Mouse (Mus musculus) stomach, embryonic 14.5 days (tissue): ENCODE data around the gene 1110051M20Rik. TPM values are rescaled to one million over a fixed set of nuclear protein-coding genes. Genes with fewer than 3 reads are reported as not detected.

Source experiments
- ATAC-seq: fragments of 200-750 bp; cut with Nextera tagmentation; 2 replicates; pipeline ENCODE4 v1.8.0; 2017; ENCODE audit warnings: low read depth, moderate TSS enrichment; ENCODE audit not compliant: insufficient number of reproducible peaks, insufficient read depth, low FRiP score
- H3K27ac ChIP-seq: fragments of 300-500 bp; sonication (generic); 2 replicates; pipeline ENCODE4 v1.5.1; 2014; ENCODE audit warnings: mild to moderate bottlenecking, low read length, moderate library complexity, mixed read lengths
- H3K27me3 ChIP-seq: fragments of 300-500 bp; sonication (generic); 2 replicates; pipeline ENCODE4 v1.6.1; 2014; ENCODE audit warnings: low read length, control low read depth, mixed read lengths; ENCODE audit not compliant: control insufficient read depth, insufficient read depth
- H3K36me3 ChIP-seq: fragments of 300-500 bp; sonication (generic); 2 replicates; pipeline ENCODE4 v1.6.1; 2014; ENCODE audit warnings: mild to moderate bottlenecking, control low read depth, low read length, moderate library complexity, mixed read lengths; ENCODE audit not compliant: control insufficient read depth, insufficient read depth
- H3K4me1 ChIP-seq: fragments of 300-500 bp; sonication (generic); 2 replicates; pipeline ENCODE4 v1.6.1; 2014; ENCODE audit warnings: low read length, control low read depth, mixed read lengths; ENCODE audit not compliant: control insufficient read depth, insufficient read depth
- H3K4me2 ChIP-seq: fragments of 300-500 bp; sonication (generic); replicated peaks from 2 replicates; pipeline ENCODE4 v1.6.1; 2014; ENCODE audit warnings: low read depth, low read length, control low read depth
- H3K4me3 ChIP-seq: fragments of 300-500 bp; sonication (generic); 2 replicates; pipeline ENCODE4 v1.5.1; 2014; ENCODE audit warnings: low read depth, low read length, control low read depth
- H3K9ac ChIP-seq: fragments of 300-500 bp; sonication (generic); replicated peaks from 2 replicates; pipeline ENCODE4 v1.6.1; 2014; ENCODE audit warnings: low read depth, mild to moderate bottlenecking, control low read depth, low read length, moderate library complexity, mixed read lengths
- H3K9me3 ChIP-seq: fragments of 300-500 bp; sonication (generic); 2 replicates; pipeline ENCODE4 v1.6.1; 2016; ENCODE audit warnings: low read depth, low read length, control low read depth; ENCODE audit not compliant: control insufficient read depth
- WGBS: fragments of 180-500 bp; shearing (Covaris S2); extraction: QIAGEN DNeasy Blood & Tissue Kit; methylation state at CpG from one replicate; pipeline ENCODE4 v1.1.7; 2014; 5-methylcytosine and 5-hydroxymethylcytosine counted together
- polyA plus RNA-seq: library from polyadenylated mRNA; unstranded; fragments of >200 nt; fragmentation: Nextera tagmentation; extraction: Ambion mirVana; gene quantifications from 2 replicates; pipeline ENCODE4 v1.2.1, GENCODE M21; 2014

1110051M20Rik gene
- polyA plus RNA-seq, 1 experiment from 2014 or later: 67.1 TPM

GRCm38 (mm10) chr2:91348936-91349335 is 95.6 kb downstream of the 1110051M20Rik start:
- peak overlapping the region; percentile 30; the same call in 1 of the 2 replicates for H3K27ac ChIP-seq
- ATAC-seq: no peak
- H3K4me1 ChIP-seq: peaks cover 5% of the 10 kb centered on the region; the same call in 1 of the 2 replicates

GRCm38 (mm10) chr2:91345644-91346043 is 98.9 kb downstream of the 1110051M20Rik start:
- ATAC-seq: no peak
- H3K27ac ChIP-seq: no peak overlapping the region
- WGBS: 96% methylated on average over 1 of the region's 1 CpGs
- peaks cover 5% of the 10 kb centered on the region; the same call in 1 of the 2 replicates for H3K4me1 ChIP-seq
- H3K4me3 ChIP-seq: no peak overlapping the region
- no peaks in the 10 kb centered on the region for H3K36me3 ChIP-seq
- H3K9ac ChIP-seq: no peak overlapping the region
- H3K27me3 ChIP-seq: no peaks in the 10 kb centered on the region
- H3K4me2 ChIP-seq: no peak overlapping the region
- H3K9me3 ChIP-seq: peaks cover 3% of the 10 kb centered on the region; the same call in 1 of the 2 replicates

More at GRCm38 (mm10) chr2:91348936-91349335, 95.6 kb downstream of the 1110051M20Rik start:
- H3K9ac ChIP-seq: no peak overlapping the region
- H3K4me2 ChIP-seq: no peak overlapping the region
- no peaks in the 10 kb centered on the region for H3K27me3 ChIP-seq
- H3K4me3 ChIP-seq: no peak overlapping the region
- H3K36me3 ChIP-seq: no peaks in the 10 kb centered on the region
- WGBS: 77% methylated on average over 4 of the region's 4 CpGs
- peaks cover 2% of the 10 kb centered on the region; the same call in 1 of the 2 replicates for H3K9me3 ChIP-seq

DNA sequence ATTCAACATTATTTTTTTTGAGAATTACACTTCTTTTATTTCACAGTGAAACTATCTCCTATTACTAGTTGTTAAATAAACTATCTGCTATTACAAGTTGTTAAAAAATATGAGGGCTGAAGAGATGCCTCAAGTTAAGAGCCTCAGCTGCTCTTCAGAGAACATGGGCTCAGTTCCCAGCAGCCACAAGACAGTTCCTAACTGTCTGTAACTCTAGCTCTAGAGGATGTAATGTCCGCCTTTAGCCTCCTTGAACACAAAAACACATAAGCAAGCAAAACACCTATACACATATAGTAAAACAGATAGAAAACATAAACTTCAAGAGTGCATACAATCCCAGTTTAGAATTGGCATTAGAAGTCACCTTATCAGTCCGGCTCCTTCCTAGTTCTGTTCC is 104.9 kb downstream of the 1110051M20Rik start:
- H3K27ac ChIP-seq: no peak overlapping the region
- H3K9ac ChIP-seq: no peak overlapping the region
- H3K27me3 ChIP-seq: no peaks in the 10 kb centered on the region
- H3K9me3 ChIP-seq: peaks cover 3% of the 10 kb centered on the region; the same call in 1 of the 2 replicates
- no peak overlapping the region for H3K4me3 ChIP-seq
- no peak overlapping the region for H3K4me2 ChIP-seq
- ATAC-seq: no peak
- no peaks in the 10 kb centered on the region for H3K4me1 ChIP-seq
- WGBS: 94% methylated on average over 2 of the region's 2 CpGs
- H3K36me3 ChIP-seq: no peaks in the 10 kb centered on the region

DNA sequence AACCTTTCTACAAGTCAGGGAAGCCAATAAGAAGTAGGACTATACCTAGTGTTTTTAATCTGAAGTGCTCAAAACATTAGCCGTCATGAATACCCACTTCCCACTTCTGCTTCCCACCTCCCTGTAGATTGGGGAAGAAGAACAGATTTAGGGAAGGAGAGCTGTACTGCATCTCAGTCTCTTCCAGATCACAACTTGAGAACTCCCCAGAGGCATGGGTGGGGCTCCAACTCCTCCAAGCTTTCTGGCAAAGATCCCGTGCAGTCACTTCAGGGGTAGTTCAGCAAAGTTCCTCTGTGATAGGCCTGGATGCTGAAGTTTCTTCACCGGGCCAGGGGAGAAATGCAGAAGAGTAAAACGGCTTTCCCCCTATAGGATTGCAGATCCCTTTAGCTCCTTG is 109.4 kb downstream of the 1110051M20Rik start:
- Histone ChIP-seq H3K4me1 (no peaks in the 10 kb centered on the region), H3K4me2 (no peak overlapping the region), H3K27ac (no peak overlapping the region), H3K36me3 (no peaks in the 10 kb centered on the region), H3K4me3 (no peak overlapping the region), H3K27me3 (no peaks in the 10 kb centered on the region), H3K9me3 (no peaks in the 10 kb centered on the region), H3K9ac (no peak overlapping the region)
- 71% methylated on average over 4 of the region's 4 CpGs for WGBS
- ATAC-seq: no peak

DNA sequence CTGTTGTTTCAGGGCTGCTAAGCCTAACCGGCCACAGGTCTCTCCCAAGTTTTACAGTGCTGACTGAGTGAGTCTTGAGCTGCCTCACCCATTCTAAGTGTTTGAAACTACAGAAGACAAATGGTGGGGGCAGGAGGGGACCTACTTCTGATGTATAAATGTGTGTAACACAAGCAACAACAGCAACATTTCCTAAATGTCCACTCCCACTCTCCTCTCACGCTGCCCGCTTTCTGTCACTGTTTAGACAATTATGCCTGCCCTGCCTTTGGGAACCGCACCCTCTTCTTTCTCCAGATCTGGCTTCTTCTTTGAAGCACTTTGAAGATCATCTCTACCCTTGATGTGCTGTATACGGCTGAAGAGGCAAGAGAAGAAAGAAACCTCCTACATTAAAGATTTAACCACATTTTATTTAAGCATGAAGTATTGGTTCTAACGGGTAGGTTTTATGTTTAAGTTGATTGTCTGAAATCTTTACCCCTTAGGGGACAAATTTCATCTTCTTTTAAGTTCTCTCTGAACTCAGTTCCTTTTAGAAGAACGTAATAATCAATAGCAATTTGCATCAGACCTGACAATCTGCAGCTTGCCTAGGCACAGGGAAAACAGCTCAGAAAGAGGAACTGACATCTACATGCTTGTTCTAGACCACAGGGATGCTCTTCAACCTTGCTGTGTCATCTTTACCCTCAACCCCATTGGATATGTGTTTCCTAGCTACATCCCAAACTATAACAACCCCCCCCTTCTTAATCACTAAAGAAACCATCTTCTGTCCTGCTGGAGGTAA is 113.3 kb downstream of the 1110051M20Rik start:
- Histone ChIP-seq H3K36me3 (no peaks in the 10 kb centered on the region), H3K9me3 (no peaks in the 10 kb centered on the region), H3K27me3 (no peaks in the 10 kb centered on the region), H3K4me3 (no peak overlapping the region), H3K4me1 (peaks cover 5% of the 10 kb centered on the region; the same call in 1 of the 2 replicates), H3K4me2 (no peak overlapping the region), H3K27ac (no peak overlapping the region), H3K9ac (no peak overlapping the region)
- 69% methylated on average over 7 of the region's 7 CpGs for WGBS
- ATAC-seq: no peak

DNA sequence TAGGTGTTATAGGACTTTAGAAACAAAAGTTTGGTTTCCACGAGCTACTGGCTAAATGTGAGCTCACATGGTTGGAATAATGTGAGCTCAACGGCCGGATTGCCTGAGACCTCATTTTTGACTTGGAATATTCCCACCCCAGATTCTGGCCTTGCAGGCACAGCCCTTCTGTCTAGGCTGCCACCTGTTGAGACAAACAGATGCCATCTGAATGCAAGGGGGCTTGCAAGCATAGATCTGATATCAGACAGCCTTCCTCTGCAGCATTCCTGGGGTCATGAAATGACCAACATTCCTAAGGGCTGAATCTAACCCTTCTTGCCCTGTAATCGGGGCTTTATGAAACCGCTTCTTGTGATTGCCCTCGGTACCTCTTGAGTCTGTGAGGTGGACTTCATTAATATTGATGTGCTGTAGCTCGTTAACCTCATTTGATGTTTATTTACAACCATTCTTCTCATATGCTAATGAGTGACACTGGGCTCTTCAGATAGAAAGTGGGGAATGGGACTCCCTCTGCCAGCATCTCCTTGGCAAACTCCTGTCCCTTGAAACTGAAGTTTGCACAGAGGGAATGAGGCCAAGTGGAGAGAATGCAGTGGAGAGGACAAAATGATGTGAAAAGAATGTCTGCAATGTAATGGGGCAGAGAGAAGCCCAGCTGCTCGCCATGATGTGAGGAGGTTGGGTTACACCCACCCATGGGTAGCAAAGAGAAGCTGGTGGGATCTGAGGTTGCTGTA is 114.3 kb downstream of the 1110051M20Rik start:
- Histone ChIP-seq H3K36me3 (no peaks in the 10 kb centered on the region), H3K4me1 (peaks cover 5% of the 10 kb centered on the region; the same call in 1 of the 2 replicates), H3K27ac (no peak overlapping the region), H3K4me2 (no peak overlapping the region), H3K9ac (no peak overlapping the region), H3K9me3 (no peaks in the 10 kb centered on the region), H3K4me3 (no peak overlapping the region), H3K27me3 (no peaks in the 10 kb centered on the region)
- no peak for ATAC-seq
- 79% methylated on average over 8 of the region's 8 CpGs for WGBS

DNA sequence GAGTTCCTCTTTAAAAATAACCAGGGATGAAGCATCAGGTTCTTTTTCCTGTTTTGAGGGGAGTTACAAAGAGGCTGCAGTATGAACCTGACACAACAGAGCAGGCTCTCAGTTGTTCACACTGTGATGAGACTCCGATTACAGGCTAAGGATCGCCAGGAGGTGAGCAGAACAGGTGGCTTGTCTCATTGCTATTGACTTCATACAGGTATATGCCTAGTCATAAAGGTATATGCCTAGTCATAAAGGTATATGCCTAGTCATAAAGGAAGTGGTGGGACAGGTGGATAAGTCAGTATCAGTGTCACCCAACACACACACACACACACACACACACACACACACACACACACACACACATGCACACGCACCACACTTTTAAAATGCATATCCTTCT is 115.8 kb downstream of the 1110051M20Rik start:
- 84% methylated on average over 3 of the region's 3 CpGs for WGBS
- Histone ChIP-seq H3K4me3 (no peak overlapping the region), H3K4me2 (no peak overlapping the region), H3K4me1 (peaks cover 5% of the 10 kb centered on the region; the same call in 1 of the 2 replicates), H3K9me3 (no peaks in the 10 kb centered on the region), H3K9ac (no peak overlapping the region), H3K36me3 (no peaks in the 10 kb centered on the region), H3K27ac (no peak overlapping the region), H3K27me3 (no peaks in the 10 kb centered on the region)
- no peak for ATAC-seq

GRCm38 (mm10) chr2:91327968-91328728 is 116.4 kb downstream of the 1110051M20Rik start:
- WGBS: 53% methylated on average over 12 of the region's 12 CpGs
- H3K9ac ChIP-seq: no peak overlapping the region
- no peak overlapping the region for H3K4me2 ChIP-seq
- no peak overlapping the region for H3K4me3 ChIP-seq
- H3K36me3 ChIP-seq: no peaks in the 10 kb centered on the region
- H3K9me3 ChIP-seq: no peaks in the 10 kb centered on the region
- ATAC-seq: no peak
- peaks cover 5% of the 10 kb centered on the region; the same call in 1 of the 2 replicates for H3K4me1 ChIP-seq
- H3K27ac ChIP-seq: no peak overlapping the region
- no peaks in the 10 kb centered on the region for H3K27me3 ChIP-seq
